Mouse (Mus musculus): ENCODE data around the gene Xrcc3. TPM values are rescaled to one million over a fixed set of nuclear protein-coding genes. Genes with fewer than 3 reads are reported as not detected.

Gene Xrcc3
- polyA plus RNA-seq (2012; rRNA removed) = 9.4 and 11.8 TPM in 2 replicates

GRCm38 (mm10) chr12:111813766-111814617 lies at the start of gene Xrcc3, which contains the start of gene Zfyve21:
Xrcc3 (minus strand) TSS chr12:111813873.
Zfyve21 (plus strand) TSS chr12:111814170.

GRCm38 (mm10) chr12:111758381-111759175 lies 55.1 kb downstream of the Xrcc3 start, which contains the start of gene Klc1:
Klc1 (plus strand) TSS chr12:111758849.

Other genes starting within 250 kb of the Xrcc3 start
- 98.0 and 106 TPM in 2 replicates for gene Mark3, start 239.3 kb downstream of the Xrcc3 start, polyA plus RNA-seq (2012; rRNA removed)
- 1,204 and 1,602 TPM in 2 replicates for gene Ckb, start 141.5 kb downstream of the Xrcc3 start, polyA plus RNA-seq (2012; rRNA removed)
- 21.6 and 21.8 TPM in 2 replicates for gene Trmt61a, start 135.8 kb downstream of the Xrcc3 start, polyA plus RNA-seq (2012; rRNA removed)
- 41.1 and 43.8 TPM in 2 replicates for gene Bag5, start 100.6 kb downstream of the Xrcc3 start, polyA plus RNA-seq (2012; rRNA removed)
- gene Apopt1, start 100.6 kb downstream of the Xrcc3 start, polyA plus RNA-seq (2012; rRNA removed) = 36.8 and 37.8 TPM in 2 replicates
- 610 TPM in 2 replicates for gene Klc1, start 55.0 kb downstream of the Xrcc3 start, polyA plus RNA-seq (2012; rRNA removed)
- gene Zfyve21, start 297 bp upstream of the Xrcc3 start, polyA plus RNA-seq (2012; rRNA removed) = 33.6 and 45.1 TPM in 2 replicates
- gene Ppp1r13b, start 94.2 kb upstream of the Xrcc3 start, polyA plus RNA-seq (2012; rRNA removed) = 21.7 and 25.5 TPM in 2 replicates
- 265 and 268 TPM in 2 replicates for gene Atp5mpl, start 153.1 kb upstream of the Xrcc3 start, polyA plus RNA-seq (2012; rRNA removed)
- gene Tdrd9, start 157.7 kb upstream of the Xrcc3 start, polyA plus RNA-seq (2012; rRNA removed) = 0.52 and 0.80 TPM in 2 replicates
- gene Rd3l, start 167.4 kb upstream of the Xrcc3 start, polyA plus RNA-seq (2012; rRNA removed) = not detected in 2 replicates